Mouse (Mus musculus) small intestine, adult 2 months (tissue): Measurements from ENCODE around the gene Cntn4.

Experiments used
- CTCF ChIP-seq: fragments of 200-500 bp; IDR thresholded peaks from 2 replicates; pipeline ENCODE4 v1.5.1; 2012; ENCODE audit warnings: low read depth, mild to moderate bottlenecking, control low read depth, inconsistent platforms, low read length, moderate library complexity, mixed read lengths; ENCODE audit not compliant: insufficient replicate concordance, insufficient read length; ENCODE audit errors: extremely low read depth
- POLR2A ChIP-seq: fragments of 200-500 bp; IDR thresholded peaks from 2 replicates; pipeline ENCODE4 v1.6.1; 2012; ENCODE audit warnings: low read depth, mild to moderate bottlenecking, control low read depth, inconsistent platforms, low read length, moderate library complexity

GRCm38 (mm10) chr6:106332466-106332865 lies 655.0 kb downstream of the Cntn4 start:
- no peak for TF ChIP-seq CTCF
- no peak for TF ChIP-seq POLR2A
